Mouse (Mus musculus): Measurements from ENCODE around the gene Gas2. TPM values are rescaled to one million over a fixed set of nuclear protein-coding genes. Genes with fewer than 3 reads are reported as not detected.

Gene Gas2
- polyA plus RNA-seq, 3 experiments from 2014 or later: 2.3 to 10.3 (median 3.6) TPM

DNA sequence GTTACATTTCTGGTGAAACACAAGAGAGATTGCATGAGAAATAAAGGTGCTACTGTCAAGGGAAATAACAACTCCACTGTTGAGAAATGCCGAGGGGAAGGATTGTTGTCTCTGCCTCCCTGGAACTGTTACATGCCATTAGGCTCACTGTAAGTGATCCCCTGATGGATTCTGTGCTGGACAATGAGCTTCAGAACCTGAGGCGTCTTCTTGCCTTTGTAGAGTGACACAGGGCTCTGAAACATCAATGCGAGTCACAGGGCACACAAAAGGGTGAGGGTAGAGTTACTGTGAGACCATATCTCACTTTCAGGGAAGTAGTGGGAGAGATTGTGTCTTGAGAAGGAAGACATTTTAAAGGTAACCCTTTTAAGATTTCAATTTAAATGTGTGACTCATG, 23.5 kb downstream of the Gas2 start:
- ATAC-seq: no peak

DNA sequence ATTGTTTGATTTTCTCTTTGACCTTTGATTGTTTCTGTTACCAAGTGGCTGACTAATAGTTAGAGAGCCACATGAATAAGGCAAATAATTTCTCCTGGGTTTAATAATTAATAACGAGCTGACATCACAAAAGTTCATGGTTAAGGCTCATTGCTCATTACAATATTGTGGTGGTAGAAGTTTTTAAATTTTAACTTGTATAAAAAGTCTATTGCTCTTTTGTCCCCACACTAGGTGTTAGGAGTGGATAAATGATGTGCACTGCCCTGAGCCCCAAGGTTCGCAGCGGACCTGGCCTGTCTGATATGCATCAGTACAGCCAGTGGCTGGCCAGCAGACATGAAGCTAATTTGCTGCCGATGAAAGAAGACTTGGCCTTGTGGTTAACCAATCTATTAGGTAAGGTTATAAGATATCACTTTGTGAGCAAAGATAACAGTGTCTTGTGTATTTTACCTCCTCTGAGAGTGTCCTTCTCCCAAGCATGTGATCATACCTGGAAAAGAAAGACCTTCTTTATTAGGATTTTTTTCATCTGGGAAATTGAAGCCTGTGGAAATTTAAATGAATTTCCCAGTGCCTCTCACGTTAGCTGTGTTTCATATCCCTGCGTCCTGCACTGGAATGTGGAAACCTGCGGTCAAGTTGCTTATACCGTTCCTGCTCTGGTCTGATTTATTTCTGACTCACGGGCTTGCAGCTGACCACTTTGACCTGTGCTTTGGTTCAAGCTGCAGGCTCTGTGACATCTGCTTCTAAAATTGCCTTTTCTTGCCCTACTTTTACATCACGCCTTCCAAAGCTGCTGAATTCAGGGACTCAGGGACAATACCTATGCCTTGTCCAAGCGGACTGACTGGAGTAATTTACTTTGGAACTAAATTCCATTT, 26.1 kb downstream of the Gas2 start:
- ATAC-seq: no peak

DNA sequence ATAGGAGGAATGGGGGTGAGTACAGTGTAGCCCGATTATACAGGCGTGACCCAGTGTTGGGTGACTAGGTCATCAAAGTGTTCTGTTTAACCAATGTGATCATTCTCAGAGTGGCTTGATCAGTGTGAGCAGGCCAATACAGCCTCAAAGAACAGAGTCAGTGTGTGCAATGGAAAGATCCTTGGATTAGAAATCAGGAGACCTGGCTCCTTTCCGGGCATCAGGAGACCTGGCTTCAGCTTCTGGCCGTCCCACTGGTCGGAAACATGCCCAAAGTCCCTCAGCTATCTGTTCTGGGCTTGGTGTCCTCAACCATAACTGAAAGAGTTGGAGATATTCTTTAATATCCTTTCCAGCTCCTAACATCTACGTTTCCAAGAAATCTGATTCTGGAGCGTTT, 27.8 kb downstream of the Gas2 start:
- ATAC-seq: no peak

DNA sequence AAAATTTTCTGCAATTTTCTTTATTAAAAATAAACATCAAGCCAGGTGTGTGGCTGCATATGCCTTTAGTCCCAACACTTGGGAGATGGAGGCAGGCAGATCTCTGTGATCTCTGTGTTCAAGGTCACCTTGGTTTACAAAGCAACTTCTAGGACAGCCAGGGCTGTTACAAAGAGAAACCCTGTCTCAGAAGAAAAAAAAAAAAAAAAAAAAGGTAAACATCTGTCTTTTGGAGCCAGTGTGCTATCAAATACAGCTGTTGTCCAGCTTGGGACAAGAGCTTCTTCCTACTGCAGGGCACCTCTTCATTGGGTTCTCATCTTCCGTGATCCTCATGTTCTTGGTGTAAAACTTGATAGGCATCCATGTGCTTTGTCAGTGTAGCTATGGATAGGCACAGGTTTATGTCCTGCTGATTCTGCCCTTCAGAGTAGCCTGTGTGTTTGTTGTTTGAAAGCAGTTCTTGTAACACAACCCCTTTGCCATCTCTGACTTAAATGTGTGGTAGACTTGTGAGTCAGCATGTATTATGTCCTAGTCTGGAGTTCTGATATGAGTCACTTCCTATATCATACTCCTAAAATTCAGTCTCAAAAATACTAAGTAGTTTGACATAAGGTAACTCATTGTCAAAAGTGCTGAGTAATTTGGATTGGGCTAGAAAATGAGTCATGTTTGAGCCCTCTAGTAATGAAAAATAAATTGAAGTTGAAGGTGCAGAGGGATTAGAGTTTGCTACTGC, 30.6 kb downstream of the Gas2 start:
- peak; percentile 77 for ATAC-seq

DNA sequence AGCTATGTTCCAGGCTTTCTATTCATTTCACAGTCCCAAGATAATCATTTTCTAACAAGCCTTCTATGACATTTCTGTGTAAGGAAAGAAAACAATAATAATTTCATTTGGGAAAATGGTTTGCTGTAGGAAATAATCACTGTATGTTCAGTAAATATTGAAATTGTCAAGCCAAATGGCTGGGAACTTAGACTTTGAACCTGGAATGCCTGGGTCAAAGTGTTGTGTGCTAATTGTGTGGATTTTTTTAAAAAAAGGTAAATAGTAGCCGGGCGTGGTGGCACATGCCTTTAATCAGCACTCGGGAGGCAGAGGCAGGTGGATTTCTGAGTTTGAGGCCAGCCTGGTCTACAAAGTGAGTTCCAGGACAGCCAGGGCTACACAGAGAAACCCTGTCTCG, 31.2 kb downstream of the Gas2 start:
- ATAC-seq: no peak

DNA sequence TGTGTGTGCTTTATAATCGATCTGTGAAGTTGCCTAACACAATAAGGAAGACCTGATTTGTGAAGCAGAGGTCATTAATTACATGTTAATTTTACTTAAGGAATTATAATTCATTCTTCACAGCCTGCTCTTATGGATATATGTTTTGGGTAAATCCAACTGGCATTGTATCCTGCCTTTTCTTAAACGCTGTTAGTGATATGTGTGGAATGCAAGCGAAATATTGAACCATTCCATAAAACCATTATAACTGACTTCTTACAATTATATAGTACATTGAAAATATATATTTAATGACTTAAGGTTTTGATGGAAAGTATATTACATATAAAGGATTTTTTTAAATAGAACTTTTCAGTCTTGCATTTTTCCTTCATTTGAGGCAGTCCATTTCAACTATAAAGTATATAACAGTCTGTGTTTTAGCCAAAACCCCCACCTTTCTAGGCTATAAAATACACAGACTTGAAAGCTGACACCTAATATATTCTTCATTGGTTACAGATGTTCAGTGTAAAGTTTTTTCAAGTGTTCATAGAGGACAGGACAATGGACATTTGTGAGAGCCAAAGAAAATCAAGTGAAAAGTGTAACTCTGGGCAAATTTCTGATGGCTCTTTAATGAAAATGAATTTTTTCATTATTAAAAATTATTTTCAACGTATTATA, 32.5 kb downstream of the Gas2 start:
- no peak for ATAC-seq

DNA sequence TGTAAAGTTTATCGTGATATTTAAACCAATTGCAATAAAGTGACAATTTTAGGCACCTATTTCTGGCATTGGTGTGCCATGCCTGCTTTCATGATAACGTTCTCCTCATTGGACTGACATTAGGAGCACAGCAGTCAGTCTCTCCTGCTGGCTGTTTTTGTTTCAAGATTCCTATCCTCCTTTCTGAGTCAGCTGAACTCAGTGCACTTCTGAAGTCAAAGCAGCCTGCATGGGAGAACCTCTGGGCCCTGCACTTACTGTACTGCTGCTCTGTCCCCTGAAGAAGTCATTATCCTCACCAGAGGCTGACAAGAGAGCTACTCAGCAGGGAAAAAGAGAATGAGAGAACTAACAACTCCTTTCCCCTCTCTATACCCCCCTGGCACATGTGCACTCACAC, 33.1 kb downstream of the Gas2 start:
- no peak for ATAC-seq

DNA sequence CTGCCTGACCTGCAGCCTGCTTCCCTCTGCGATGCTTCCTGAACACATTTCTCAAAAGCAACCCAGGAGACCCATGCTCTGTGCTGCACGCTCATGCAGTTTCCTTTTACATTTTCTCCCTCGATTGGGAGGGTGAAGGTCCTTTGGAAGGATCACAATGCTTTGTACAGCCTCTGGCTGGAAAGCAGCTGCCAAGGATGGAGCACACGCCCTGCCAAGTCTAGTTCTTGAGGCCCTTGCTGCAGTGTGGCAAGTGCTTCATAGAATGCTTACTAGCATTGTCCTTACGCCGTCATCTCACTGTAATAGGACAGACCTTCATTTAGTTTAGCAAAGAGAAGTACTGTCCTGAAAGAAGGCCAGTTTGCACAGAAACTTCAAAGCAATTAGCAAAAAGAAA, 37.3 kb downstream of the Gas2 start:
- ATAC-seq: no peak

DNA sequence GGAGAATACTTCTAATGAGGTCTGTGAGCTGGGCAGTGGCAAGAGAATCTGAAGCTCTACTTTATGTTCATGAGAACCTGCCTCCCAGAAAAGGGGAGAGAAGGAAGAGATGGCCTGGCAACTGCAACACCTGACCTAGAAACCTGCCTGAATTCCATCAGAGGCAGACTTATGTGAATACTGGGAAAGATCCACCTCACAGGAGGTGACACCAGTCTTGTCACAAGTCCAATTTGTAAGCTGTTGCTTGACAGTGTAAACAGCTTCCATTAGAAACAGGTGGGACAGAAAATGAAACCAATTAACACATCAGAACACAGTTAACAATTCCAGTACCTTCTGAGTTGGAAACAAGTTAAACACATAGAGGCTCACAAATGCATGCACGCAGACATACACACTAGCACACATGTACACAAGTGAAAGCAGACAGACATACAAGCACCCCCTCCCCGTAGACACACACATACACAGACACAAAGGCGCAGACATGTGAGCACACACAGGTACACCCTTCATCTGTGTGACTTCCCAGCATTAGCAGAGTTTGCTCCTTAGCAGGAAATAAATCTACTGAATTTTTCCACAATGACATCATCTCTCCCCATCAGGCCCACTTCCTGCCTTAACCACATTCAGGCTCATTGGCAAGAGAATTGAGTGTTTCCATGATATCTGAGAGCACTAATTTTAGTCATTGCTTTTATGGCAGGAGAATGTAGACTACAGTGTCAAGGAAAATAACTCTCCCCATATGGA, 51.7 kb downstream of the Gas2 start:
- ATAC-seq: peak; percentile 91

DNA sequence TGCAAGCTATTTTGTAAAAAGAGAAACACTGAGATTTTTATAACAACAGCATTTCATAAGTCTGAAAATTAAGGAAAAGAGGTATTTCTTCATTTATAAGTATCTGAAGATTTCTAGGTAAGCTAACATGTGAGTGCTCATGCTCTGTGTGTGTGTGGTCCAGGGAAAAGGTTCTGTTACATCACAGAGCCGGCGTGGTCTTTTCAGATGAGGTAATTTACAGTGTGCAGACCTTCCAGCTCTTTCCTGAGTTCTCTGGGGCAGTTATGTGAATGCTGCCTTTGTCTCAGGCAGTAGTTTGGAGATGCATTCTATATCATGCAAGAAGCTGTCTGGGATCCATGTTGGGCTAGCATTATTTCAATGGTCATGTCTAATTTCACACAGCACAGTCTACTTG, 52.3 kb downstream of the Gas2 start:
- no peak for ATAC-seq

DNA sequence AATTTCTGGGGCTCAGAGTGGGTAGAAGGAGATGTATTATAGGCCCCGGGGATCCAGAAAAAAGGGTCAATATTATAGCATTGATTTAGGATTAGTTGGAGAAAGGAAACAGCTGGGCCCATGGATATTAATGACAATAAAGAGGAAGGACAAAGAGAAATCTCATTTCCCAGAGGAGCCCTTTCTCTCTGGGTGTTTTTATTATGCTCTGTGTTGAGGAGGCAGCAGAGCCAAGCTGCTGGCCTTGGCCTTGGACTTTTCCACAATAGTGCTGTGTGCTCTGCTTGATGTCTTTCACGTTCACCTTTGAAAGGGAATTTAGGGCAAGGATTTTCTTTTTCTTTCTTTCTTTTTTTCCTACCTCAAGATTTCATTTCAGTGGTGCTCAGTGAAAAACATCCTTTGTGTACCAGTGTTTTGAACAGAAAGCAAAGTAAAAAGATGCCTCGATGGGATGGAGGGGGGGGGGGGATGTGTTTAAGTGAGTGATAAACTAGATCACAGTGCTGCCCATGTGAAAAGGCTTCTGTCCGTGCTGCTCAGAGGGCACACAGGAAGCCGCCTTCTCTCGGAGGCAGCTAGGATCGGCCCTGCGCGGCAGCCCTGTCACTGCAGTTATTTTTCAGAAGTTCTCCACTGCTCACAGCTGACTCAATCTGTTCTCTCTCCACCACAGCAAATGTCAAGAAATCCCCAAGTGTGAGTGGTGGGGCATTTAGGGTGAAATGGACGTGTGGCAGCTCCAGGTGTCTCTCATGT, 67.1 kb downstream of the Gas2 start:
- ATAC-seq: no peak

DNA sequence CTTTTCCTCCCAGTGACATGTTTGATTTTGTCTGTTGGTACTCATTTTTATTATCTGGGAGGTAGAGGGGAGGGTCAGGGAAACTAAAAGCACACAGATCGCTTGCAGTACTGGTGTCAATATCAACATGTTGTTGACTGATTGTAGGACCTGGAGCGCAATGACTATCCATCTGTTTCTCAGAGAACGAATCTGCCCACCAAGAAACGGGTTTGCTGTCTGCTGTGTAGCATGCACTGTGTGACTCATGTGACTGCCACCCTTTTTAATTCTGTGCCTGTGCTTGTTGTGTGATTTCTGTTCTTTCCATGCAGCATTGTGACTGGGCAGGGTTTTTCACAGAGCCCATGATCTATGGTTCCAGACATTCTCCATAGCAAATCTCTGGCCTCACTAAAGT, 69.4 kb downstream of the Gas2 start:
- no peak for ATAC-seq

DNA sequence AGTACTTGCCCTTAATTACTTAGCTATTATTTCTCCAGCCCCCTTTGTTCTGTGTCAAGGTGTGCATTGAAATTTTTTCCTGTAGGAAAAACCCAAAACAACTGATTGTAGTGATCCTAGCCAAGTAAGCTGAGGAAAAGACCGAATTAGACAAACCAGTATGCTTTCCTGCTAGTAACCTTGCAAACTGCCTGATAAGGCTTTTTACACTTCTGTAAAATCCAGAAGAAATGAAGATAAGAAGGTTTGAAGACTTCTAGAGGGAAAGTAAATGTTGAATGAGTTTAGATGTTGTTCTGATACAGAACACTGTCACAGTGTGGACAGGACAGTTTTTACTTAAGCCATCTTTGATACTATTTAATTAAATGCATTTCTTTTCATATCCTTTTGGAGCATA, 75.5 kb downstream of the Gas2 start:
- no peak for ATAC-seq

DNA sequence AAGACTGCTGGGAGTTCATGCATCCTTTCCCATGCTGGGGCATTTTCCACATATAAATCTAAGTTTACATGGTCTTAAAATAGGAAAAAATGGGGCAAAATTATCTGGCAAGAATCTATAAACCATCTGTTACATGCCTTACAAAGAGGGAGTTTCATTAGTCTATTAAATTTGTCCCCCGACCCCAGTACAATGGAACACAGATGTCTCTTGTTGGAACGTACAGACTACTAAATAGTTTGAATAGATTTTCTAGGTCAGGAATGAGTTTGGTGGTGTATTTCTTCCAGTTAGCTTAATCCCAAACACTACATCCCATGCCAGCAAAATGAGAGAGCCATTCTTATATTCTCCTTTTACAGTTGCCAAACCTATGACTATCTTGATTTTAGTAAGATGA, 78.6 kb downstream of the Gas2 start:
- ATAC-seq: no peak

DNA sequence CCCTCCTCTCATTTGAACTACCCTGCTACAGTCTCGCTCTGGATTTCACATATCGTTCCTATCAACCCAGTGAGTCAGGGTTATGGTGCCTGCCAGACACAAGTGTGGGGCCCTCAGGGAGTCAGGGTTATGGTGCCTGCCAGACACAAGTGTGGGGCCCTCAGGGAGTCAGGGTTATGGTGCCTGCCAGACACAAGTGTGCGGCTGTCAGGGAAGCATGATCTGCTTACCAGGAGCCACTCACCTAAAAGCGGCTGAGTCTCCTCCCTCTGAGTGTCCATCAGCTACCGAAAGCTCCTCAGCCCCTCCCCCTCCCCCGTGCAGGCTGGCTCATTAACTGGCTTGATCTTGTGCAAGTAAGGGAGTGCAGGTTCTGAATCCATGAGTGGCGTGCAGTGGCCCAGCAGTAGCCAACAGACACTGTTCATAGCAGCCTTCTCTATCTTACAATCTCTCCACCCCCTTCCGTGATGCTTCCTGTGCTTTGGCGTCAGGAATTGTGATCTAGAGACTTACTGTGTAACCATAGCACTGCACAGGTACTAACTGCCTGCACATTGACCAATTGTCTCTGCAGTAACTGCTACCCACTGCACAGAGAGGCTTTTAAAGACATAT, 93.7 kb downstream of the Gas2 start:
- no peak for ATAC-seq

DNA sequence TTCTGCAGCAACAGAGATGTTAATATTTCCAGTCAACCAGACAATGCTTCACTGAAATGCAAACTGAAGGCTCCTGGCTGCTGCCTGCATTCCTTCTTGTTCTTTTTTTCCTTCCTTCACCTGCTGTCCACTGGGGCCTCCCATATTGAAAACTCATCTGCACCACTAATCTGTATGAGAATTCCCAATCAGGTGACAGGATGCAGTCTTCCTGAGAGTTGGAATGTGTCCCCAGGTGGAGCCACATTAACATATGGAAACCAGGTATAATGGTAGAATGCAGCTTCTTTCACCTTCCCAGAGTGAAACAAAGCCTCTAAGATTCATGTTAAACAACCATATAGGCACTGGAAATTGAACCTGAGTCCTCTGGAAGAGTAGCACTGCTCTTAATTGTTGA, 96.0 kb downstream of the Gas2 start:
- no peak for ATAC-seq

DNA sequence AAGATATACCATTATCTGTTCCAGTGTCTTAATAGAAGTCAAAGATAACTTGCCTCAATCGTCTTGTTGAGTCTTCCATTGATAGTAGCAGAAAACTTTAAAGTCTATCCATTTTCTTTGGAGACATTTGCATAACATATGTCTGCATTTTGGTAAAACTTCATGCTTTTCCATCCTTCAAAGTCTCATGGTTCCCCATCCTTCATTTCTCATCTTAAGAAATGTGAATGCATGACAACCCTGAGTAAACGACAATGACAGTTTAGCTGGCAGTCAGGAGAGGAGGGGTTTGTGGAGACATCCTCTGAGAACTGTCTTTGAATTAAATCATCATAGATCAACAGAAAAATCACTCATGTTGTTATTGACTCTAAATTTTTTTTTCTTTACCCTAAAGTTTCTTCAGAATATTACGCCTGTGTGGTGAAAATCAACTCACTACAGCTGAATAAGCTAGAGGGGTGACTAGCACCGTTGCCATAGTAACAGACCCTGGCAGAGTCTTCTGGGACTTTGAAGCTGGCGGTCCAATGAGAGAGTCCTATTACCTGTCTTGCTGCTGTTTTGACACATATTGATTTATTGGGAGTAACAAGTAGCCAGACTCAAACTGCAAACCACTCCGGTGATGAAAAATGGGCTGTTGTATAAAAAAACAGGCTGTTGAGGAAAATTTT, 99.0 kb downstream of the Gas2 start:
- no peak for ATAC-seq

DNA sequence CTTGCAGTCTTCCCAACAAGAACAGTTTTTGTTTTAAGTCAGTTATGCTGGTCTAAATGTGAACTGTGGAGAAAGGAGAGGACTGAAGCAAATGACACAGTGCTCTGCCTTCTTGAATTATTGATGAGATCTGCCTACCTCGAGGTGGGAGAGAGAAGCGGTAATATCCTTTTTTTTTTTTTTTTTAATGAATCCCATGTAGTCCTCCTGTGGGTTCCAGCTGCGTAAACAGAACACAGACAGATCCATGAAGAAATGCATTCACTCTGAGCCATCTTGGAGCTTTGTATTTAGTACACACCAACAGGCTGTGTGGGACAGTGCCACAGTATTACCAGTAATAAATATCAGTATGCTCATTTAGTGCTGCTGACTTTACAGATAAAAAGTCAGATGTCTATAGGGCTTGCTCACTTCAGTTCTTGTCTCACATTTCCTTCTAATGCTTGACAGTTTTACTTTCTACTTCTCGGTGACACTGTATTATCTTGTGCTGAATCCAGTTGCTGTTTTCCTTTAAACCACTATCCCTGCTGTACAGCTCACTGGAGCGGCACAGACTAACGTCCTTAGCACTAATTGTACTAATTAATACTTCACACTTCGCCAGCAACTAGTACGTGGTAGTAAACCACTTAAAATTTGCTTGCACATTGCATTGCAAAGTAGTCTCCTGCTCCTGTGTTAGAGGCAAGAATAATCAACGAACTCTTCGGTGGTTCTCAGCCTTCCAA, 100.6 kb downstream of the Gas2 start:
- no peak for ATAC-seq

DNA sequence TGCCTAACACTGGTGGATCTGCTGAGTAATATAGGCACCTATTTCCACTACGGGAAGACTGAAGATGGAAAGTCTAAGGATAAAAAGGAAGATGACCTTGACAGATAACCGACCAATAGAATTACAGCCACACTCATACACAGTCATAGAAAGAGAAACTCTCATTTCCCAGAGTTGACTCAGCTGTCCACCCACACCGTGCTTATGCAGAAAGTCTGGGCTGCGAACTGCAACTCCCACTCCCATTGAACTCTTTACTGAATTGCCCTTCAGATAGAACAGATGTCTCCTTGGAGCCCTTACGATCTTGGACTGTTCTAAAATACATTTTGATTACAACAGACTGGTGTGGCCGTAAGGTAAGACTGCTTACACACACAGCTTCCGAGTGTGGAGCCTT, 102.9 kb downstream of the Gas2 start:
- ATAC-seq: no peak

DNA sequence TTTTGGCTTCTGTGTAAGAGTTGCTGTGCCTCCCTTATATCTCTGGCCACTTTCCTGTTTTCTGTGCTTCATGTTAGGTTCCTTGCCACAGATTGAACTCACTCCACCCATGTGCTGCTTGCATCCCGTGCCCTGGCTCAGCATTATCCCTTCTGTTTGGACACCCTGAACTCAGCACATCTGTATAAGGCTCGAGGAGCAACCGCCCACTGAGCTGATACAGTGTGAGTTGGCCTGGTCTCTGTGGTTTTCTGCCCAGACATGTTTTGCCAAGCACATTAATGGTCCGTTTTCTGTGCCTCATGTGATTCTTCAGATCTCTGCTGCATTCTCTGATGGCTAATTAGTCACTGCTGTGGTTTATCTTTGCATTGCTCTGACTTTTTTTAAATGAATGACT, 105.8 kb downstream of the Gas2 start:
- no peak for ATAC-seq

Data from inflammation-experienced regulatory T-cells, adult 6 months (primary cell).